Mouse (Mus musculus) thymus, postnatal 0 days (tissue): ENCODE data around the gene Eif2s1. TPM values are rescaled to one million over a fixed set of nuclear protein-coding genes. Genes with fewer than 3 reads are reported as not detected.

ENCODE experiments used
- DNase-seq: peaks from one replicate; pipeline ENCODE4 v3.0.0-alpha.2; 2015; ENCODE audit warnings: low spot score
- polyA plus RNA-seq: library from polyadenylated mRNA; unstranded; fragments of >200 nt; fragmentation: Nextera tagmentation; extraction: Ambion mirVana; gene quantifications from 2 replicates; pipeline ENCODE4 v1.2.1, GENCODE M21; 2015

Gene Eif2s1
- polyA plus RNA-seq: 208 and 236 TPM in 2 replicates

GRCm38 (mm10) chr12:78861496-78862253 lies at the start of gene Eif2s1, which contains the start of gene Atp6v1d:
Gene Eif2s1 (plus strand): TSS chr12:78861819.
Gene Atp6v1d (minus strand): TSS chr12:78861638.
- peak; percentile 98 for DNase-seq

GRCm38 (mm10) chr12:78814437-78814836 lies 47.2 kb upstream of the Eif2s1 start:
- DNase-seq: no peak

- DNase-seq: no peak
These were observed 27.1 kb upstream of the Eif2s1 start for GRCm38 (mm10) chr12:78834496-78834895.

GRCm38 (mm10) chr12:78839906-78840305 lies 21.7 kb upstream of the Eif2s1 start:
- DNase-seq: no peak

- no peak for DNase-seq
These were observed 19.2 kb upstream of the Eif2s1 start for GRCm38 (mm10) chr12:78842429-78842828.

DNA sequence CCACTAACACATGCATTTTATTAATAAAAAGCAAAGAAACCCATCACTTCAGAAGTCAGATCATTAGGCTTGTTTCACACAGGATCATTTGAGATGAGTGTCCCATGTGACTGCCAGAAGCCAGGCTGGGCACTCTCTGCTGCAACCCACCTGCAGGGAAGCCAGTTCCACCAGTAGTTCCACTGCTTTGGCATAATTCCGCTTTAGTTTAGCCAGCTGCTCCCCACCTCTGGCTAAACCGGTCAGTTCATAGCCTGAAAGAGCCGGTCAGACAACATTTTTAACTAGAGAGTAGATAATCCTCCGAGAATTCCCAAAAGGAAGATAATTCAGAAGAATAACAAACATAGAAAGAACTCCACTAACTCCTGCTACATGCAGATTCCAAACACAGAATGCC lies 13.4 kb upstream of the Eif2s1 start:
- DNase-seq: no peak

DNA sequence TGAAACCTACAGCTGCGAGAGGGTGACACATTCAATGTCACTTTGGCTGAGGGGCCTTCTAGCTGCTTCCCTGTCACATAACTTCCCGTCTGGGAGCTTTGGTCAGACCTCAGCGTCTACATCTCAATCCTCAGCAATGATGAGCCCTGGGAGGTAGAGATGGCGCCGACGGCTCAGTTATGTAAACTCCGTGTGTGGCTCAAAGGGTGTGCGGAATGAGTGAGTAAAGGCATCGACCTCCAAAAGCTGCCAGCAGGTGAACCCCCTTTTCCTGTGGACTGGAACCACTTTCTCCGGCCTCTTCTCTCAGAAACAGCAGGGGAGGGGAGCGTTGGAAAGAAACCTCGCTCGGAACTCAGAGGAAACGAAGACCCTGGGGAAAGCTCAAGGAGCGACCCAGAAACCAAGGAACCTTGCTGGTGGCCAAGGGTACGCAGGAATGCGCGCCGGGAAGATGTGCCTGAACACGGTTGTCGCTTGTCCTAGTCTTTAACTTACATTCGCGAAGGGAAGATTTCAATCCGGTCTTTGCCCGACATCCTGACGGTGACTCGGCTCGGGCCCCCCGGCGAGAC lies 611 bp upstream of the Eif2s1 start:
- DNase-seq: peak; percentile 50

DNA sequence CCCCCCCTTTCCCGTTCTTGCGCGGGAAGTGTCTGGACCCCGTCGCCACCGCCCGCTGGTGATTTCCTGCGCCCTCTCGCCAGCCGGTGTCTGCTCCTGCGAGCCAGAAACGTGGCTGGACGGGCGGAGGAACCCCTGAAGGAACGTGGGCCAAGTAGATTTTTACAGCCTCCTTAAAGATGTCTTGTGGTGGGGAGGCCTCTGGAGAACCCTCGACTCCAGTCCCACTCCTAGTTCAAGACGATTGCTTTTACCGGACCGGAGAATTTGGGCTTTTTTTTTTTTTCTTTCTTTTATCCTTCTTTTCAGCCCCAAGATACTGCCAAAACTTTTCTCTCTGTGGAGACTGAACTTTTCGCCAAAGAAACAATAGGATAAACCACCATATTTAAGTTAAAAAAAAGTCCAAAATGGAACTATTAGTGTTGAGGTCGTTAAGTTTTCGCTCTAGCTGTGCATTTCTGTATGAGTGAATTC lies 673 bp downstream of the Eif2s1 start:
- DNase-seq: no peak

- DNase-seq: peak; percentile 18
These were observed 3.8 kb downstream of the Eif2s1 start for GRCm38 (mm10) chr12:78865434-78865833.

GRCm38 (mm10) chr12:78868115-78868514 lies 6.5 kb downstream of the Eif2s1 start:
- DNase-seq: no peak

DNA sequence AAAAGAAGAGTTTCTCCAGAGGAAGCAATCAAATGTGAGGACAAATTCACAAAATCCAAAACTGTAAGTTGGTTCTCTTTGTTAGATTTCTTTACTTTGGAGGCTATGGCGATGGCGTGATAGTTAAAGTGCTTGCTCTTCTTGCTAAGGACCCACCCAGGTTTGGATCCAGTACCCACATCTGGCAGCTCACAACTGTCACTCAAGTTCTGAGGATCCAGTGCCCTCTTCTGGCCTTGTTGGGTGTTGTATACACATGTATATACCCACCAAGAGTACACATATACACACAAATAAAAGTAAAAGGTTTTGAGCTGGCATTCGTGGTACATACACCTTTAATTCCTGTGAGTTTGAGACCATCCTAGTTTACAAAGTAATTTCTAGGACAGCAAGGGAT lies 13.0 kb downstream of the Eif2s1 start:
- DNase-seq: no peak

- DNase-seq: no peak
These were observed 28.4 kb downstream of the Eif2s1 start for GRCm38 (mm10) chr12:78890062-78890461.

DNA sequence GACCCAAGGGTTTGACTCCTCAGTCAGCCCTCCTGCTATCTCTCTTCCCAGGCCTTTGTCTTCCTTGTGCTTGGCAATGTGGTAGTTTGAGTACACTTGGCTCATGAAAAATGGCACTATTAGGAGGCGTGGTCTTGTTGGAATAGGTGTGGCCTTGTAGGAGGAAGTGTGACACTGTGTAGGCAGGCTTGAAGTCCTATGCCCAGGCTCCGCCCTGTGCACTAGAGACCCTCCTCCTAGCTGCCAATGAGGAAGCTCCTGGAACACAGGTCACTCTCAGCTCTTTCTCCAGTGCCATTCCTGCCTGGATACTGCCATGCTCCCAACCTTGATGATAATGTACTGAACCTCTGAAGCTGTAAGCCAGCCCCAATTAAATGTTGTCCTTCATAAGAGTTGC lies 29.5 kb downstream of the Eif2s1 start:
- DNase-seq: no peak

DNA sequence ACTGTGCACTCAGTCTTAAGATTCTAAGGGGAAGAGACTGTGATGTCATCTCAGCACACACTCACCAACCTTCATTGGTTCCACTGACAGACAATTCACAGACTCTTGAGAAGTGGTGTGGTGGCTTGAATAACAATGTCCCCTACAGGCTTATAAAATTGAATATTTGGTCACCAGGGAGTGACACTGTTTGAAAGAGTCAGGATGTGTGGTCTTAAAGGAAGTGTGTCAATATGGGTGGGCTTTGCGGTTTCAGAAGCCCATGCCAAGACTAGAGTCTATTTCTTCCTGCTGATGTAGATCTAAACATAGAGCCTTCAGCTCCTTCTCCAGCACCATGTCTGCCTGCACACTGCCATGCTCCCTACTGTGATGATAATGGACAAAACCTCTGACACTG lies 36.2 kb downstream of the Eif2s1 start:
- no peak for DNase-seq

GRCm38 (mm10) chr12:78901467-78901866 lies 39.8 kb downstream of the Eif2s1 start:
- no peak for DNase-seq

DNA sequence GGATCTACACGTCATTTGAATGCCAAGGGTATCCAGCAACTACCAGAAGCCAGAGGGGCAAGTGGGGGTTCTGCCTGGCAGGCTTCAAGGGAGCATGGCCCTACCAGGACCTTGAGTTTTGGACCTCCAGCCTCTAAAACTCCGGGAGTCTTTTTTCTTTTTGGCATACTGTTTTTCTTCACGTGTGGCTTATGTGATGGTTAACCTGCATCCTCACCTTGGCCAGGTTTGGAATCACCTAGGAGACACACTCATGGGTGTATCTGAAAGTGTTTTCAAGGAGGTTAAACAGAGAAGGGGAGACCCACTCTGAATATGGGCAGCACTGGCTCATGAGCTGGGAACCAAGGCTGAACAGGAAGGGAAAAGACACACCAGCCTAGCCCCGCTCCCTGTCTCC lies 41.7 kb downstream of the Eif2s1 start:
- DNase-seq: no peak

DNA sequence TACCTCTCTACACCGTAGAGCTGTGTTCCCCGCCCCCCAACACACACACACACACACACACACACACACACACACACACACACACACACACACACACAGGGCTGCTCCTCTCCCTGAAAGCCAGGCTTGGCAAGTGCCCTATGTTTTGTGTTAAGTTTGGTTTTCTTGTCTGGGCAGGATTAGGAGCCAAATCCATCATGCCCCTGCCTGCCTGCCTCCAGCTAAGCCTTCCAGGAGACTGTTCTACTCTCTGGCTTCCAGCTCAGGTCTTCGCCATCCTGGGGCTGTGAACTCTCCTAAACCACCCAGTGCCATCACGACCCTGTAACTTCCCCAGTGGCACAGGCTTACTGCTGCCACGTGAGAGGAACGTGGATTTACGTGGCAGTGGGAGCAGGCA lies 42.9 kb downstream of the Eif2s1 start:
- DNase-seq: no peak

DNA sequence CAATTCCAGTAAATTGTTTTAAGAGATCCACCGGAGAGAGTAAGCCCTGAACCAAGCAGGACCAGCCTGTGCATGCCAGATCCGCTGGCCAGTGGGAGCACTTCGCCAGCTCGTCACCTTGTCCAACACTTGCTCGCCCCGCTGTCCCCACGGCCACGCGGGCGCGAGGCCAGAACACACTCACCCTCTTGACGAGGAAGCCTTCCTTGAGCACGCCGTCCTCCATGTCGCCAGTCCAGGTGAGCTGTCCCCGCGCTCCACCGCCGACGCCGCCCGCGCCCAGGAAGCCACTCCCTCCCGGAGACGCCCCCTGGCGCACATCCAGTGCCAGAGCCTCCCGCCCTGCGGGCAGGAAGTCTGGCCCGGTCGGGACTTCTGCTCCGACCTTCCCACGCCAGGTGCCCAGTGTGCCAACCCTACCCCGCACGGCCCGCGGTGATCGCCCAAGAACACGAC lies 45.1 kb downstream of the Eif2s1 start, which contains the start of gene Plek2:
Plek2 (minus strand) TSS at position 258 of the 456 bp plus-strand sequence.
- DNase-seq: peak; percentile 56

DNA sequence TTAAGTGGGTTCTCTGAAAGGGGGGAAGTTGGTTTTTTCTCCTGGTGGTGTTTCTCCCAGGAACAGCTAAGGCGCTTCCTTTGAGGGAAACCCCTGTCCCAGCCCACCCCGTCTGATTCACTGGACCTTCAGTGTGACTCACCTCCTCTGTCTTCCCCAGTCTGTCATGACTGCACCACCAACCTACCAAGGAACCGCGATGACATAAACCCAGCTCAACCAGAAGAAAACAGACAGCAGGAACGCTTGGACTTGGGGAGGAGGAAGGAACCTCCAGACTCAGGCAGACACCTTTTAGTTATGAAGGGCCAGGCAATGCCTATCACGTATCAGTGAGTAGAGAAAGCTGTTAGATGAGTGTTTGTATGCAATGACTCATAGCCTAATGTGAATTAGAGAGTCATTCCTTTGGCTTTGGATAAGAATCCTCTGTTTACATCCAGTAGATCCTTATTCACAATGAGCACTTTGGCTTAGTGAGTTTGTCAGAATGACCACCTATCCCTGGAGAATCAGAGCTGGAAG lies 46.5 kb downstream of the Eif2s1 start:
- no peak for DNase-seq

DNA sequence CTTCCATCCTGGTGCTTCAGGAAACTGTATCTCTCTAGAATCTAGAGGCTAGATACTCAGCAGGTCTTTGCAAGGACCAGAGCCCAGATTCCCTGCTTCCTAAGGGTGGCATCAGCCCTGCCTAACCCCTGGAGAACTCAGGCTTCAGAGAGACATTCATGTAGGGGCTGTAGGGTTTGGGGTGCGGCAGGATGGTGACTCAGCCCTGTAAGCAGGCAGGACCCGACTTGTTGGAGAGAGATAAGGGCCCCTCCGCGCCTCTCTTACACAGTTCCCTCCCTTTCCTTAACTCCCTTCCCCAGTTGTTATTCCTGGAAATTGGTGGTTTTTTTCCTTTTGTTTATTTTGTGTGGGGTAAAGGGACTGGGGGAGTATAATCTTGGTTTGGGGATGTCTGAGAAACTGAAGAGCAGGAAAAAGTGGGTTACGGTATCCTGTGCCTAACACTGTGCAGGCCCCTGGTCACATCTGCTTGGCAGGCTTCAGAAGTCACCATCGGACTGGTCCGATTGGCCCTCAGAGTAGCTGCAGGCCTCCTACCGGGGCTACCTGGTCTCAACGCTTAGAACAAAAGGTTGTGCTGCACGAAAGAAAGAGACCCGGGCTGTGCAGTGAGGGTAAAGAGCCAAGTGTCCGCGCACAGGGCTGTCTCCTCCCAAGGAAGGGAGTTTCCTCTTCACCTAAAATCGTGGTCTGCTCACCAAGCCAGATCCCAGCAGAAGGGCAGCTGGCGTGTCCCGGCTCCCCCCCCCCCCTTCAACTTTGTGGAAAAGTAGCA lies 49.3 kb downstream of the Eif2s1 start:
- no peak for DNase-seq

DNA sequence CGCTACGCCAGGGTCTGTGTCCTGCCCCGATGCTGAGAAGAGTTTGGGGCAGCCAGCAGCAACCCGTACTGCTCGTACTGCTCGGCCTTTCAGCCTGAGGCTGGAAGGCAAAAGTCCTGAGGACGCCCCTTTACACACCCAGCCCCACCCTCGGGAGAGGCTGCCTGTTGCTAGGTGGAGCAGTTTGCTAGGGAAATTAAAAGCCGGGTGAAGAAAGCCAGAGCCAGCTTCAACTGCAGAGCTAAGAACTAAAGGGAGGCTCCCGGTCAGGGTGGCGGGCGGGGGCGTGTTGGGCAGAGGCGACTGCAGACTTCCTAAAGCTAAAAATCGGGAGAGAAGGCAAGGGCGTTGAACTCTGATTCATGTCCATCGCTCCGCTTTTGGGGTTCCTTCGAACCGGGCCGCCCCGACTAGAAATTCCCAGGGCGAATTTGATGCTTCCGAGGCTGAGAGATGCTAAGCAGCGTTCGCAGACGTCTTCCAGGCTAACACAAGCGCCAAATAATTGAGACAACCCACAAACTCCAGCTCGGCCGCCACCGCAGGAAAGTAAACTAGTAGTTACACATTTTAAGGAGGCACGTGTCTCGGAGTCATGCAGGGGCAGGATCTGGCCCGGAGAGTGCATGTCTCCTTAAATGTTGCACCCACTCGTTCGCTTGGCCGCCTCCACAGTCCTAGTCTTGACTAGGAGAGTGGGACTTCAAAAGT lies 50.2 kb downstream of the Eif2s1 start:
- no peak for DNase-seq
